In the genomic region with DNA sequence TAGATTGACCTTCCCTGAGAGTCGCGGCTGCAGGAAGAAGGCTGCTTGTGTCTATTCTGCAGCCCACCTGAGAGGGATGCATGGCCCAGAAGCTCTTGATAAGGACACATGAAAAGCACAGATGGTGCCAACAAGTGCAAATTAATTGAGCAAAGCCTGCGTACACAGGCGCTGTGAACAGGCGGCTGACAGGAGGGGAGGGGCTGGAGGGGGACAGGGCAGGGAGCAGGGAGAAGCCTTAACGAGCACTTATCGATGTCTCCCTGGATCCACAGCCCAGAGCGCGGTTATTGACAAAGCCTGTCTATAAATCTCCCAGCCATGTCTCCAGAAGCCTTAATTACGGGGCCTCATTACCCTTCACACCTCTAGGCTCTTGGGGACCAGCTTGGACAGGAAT, we compare ENCODE assay signal across 16 mouse cellular contexts. TPM values are rescaled to one million over a fixed set of nuclear protein-coding genes. Genes with fewer than 3 reads are reported as not detected.
DNase-seq lines count a peak whose midpoint lies in the region; ATAC-seq and TF ChIP-seq lines count a peak whose summit lies in the region.
"Had no signal": no experiment of that assay in that cellular context is flagged by ENCODE, and none has a peak within 500 bp of the region (broad histone marks: within the 10 kb centered on the region; RNA-seq: fewer than 3 reads in every experiment).

No protein-coding gene starts in this region.

- 27% methylated on average over 10 of the region's 10 CpGs for WGBS in hindbrain, embryonic 11.5 days
- 25% methylated on average over 10 of the region's 10 CpGs for WGBS in midbrain, embryonic 12.5 days
- 20% methylated on average over 10 of the region's 10 CpGs for WGBS in kidney, embryonic 15.5 days
- WGBS in heart, embryonic 10.5 days, result 33% methylated on average over 10 of the region's 10 CpGs

- H3K4me3 ChIP-seq in gastrocnemius, adult 2 months, result no peak overlapping the region
- no peak overlapping the region for H3K4me3 ChIP-seq in hindbrain, embryonic 11.5 days (ENCODE audit: low read depth, low read length)
- no peak overlapping the region for H3K4me3 ChIP-seq in midbrain, embryonic 12.5 days
- H3K4me3 ChIP-seq in kidney, embryonic 15.5 days (replicated peaks), result no peak overlapping the region
- H3K4me3 ChIP-seq in heart, embryonic 10.5 days, result no peak overlapping the region
- H3K4me3 ChIP-seq: layer of hippocampus, adult 2 months; limb, embryonic 15.5 days had no signal

- no peaks in the 10 kb centered on the region for H3K9me3 ChIP-seq in hindbrain, embryonic 11.5 days (ENCODE audit: control insufficient read depth, low read length)
- H3K9me3 ChIP-seq in midbrain, embryonic 12.5 days, result no peaks in the 10 kb centered on the region
- H3K9me3 ChIP-seq in kidney, embryonic 15.5 days (replicated peaks), result no peaks in the 10 kb centered on the region
- no peaks in the 10 kb centered on the region for H3K9me3 ChIP-seq in heart, embryonic 10.5 days
- H3K9me3 ChIP-seq: G1E; limb, embryonic 15.5 days had no signal

- intact Hi-C loops in gastrocnemius, adult 2 months (cut with DNase I), result no loop called here

- peaks cover 50% of the 10 kb centered on the region for H3K4me1 ChIP-seq in hindbrain, embryonic 11.5 days (replicated peaks; ENCODE audit: control insufficient read depth, insufficient read depth, low read length)
- H3K4me1 ChIP-seq in midbrain, embryonic 12.5 days, result peaks cover 99% of the 10 kb centered on the region
- H3K4me1 ChIP-seq in kidney, embryonic 15.5 days, result peaks cover 54% of the 10 kb centered on the region
- peaks cover 77% of the 10 kb centered on the region for H3K4me1 ChIP-seq in heart, embryonic 10.5 days

- DNase-seq in gastrocnemius, adult 2 months, result no peak
- DNase-seq in gastrocnemius, postnatal 4 days (ENCODE audit: low spot score in 2 of 2), result no peak
- peak; percentile 48 for DNase-seq in hindbrain, embryonic 11.5 days (ENCODE audit: low spot score)
- peak; percentile 48 for DNase-seq in retina, embryonic 14.5 days (ENCODE audit: low spot score)
- no peak for DNase-seq in heart, embryonic 10.5 days (ENCODE audit: low spot score)
- no peak for DNase-seq in heart, postnatal 4 days
- DNase-seq: cerebellum, adult 9-10 months; gastrocnemius, postnatal 10 days; thymus, adult 18-20 months had no signal

- 0 out of 2 replicates have a peak overlapping the region, but pooled peaks have one; percentile 11 for H3K9ac ChIP-seq in hindbrain, embryonic 11.5 days (ENCODE audit: low read depth, low read length)
- H3K9ac ChIP-seq in midbrain, embryonic 12.5 days (replicated peaks), result no peak overlapping the region
- no peak overlapping the region for H3K9ac ChIP-seq in kidney, embryonic 15.5 days
- H3K9ac ChIP-seq: limb, embryonic 15.5 days had no signal

- ATAC-seq in hindbrain, embryonic 11.5 days (ENCODE audit: low FRiP score), result peak; percentile 61
- peak; percentile 46; the same call in 1 of the 2 replicates for ATAC-seq in midbrain, embryonic 12.5 days (ENCODE audit: low FRiP score, low read depth)
- ATAC-seq in kidney, embryonic 15.5 days (replicated peaks; ENCODE audit: low FRiP score), result no peak
- ATAC-seq: lung, postnatal 0 days had no signal

- H3K4me2 ChIP-seq in hindbrain, embryonic 11.5 days (replicated peaks; ENCODE audit: low read depth, low read length), result no peak overlapping the region
- no peak overlapping the region for H3K4me2 ChIP-seq in midbrain, embryonic 12.5 days (replicated peaks)
- H3K4me2 ChIP-seq in kidney, embryonic 15.5 days, result no peak overlapping the region
- H3K4me2 ChIP-seq: limb, embryonic 15.5 days had no signal

- H3K36me3 ChIP-seq in hindbrain, embryonic 11.5 days (ENCODE audit: control insufficient read depth, insufficient read depth, low read length), result no peaks in the 10 kb centered on the region
- no peaks in the 10 kb centered on the region for H3K36me3 ChIP-seq in midbrain, embryonic 12.5 days
- H3K36me3 ChIP-seq in kidney, embryonic 15.5 days, result no peaks in the 10 kb centered on the region
- no peaks in the 10 kb centered on the region for H3K36me3 ChIP-seq in heart, embryonic 10.5 days
- H3K36me3 ChIP-seq: G1E; limb, embryonic 15.5 days had no signal

- no peaks in the 10 kb centered on the region; the same call in 1 of the 2 replicates for H3K27me3 ChIP-seq in hindbrain, embryonic 11.5 days (ENCODE audit: control insufficient read depth, insufficient read depth, low read length)
- H3K27me3 ChIP-seq in midbrain, embryonic 12.5 days, result peaks cover 33% of the 10 kb centered on the region
- 0 out of 2 replicates have a peak, but pooled peaks cover 5% of the 10 kb centered on the region for H3K27me3 ChIP-seq in kidney, embryonic 15.5 days
- peaks cover 43% of the 10 kb centered on the region for H3K27me3 ChIP-seq in heart, embryonic 10.5 days (ENCODE audit: insufficient read depth, poor library complexity, severe bottlenecking)

- no peak for TF ChIP-seq CTCF in gastrocnemius, adult 2 months (IDR thresholded peaks at IDR 0.05)

- H3K27ac ChIP-seq in gastrocnemius, adult 2 months, result peak overlapping the region; percentile 28
- peak overlapping the region; percentile 62 for H3K27ac ChIP-seq in hindbrain, embryonic 11.5 days (ENCODE audit: low read depth, low read length)
- H3K27ac ChIP-seq in midbrain, embryonic 12.5 days (replicated peaks), result peak overlapping the region; percentile 81
- no peak overlapping the region for H3K27ac ChIP-seq in kidney, embryonic 15.5 days
- H3K27ac ChIP-seq in heart, embryonic 10.5 days, result no peak overlapping the region
- H3K27ac ChIP-seq: layer of hippocampus, adult 2 months; limb, embryonic 15.5 days had no signal

RNA-seq across cellular contexts. Expression of a gene that starts 18.8 kb away (rescaled TPM):
- total RNA-seq in gastrocnemius, adult 2 months (2021), result under 1 TPM; 0.13 to 0.31 TPM
- 1 to 10 TPM in 1 of 2 experiments, under 1 TPM in 1; 0.74 to 1.1 TPM for total RNA-seq in gastrocnemius, postnatal 4 days (2021)
- 8.2 and 12.7 TPM in 2 replicates for polyA plus RNA-seq in hindbrain, embryonic 11.5 days (2014; fragmentation: Nextera tagmentation; extraction: Ambion mirVana)
- 8.6 and 9.1 TPM in 2 replicates for polyA plus RNA-seq in midbrain, embryonic 12.5 days (2016; fragmentation: Nextera tagmentation; extraction: Ambion mirVana)
- 28.0 and 29.7 TPM in 2 replicates for polyA plus RNA-seq in kidney, embryonic 15.5 days (2015; fragmentation: Nextera tagmentation; extraction: Ambion mirVana)
- 2.7 and 16.3 TPM in 2 replicates for polyA plus RNA-seq in heart, embryonic 10.5 days (2016; fragmentation: Nextera tagmentation; extraction: Ambion mirVana)
- total RNA-seq in heart, postnatal 4 days (2021), result under 1 TPM; 0.11 to 0.26 TPM
- total RNA-seq: monocyte, adult 5-6 weeks had no signal
- polyA plus RNA-seq: G1E had no signal

RNA-seq across cellular contexts. Expression of a gene that starts 38.6 kb away (rescaled TPM):
- total RNA-seq in gastrocnemius, adult 2 months (2021), result under 1 TPM in 1 of 2 experiments, not detected in 1; 0.10 TPM
- total RNA-seq in gastrocnemius, postnatal 4 days (2021), result 1 to 10 TPM; 5.4 TPM
- polyA plus RNA-seq in hindbrain, embryonic 11.5 days (2014; fragmentation: Nextera tagmentation; extraction: Ambion mirVana), result not detected in 2 replicates
- polyA plus RNA-seq in midbrain, embryonic 12.5 days (2016; fragmentation: Nextera tagmentation; extraction: Ambion mirVana), result 0.42 TPM in 1 of 2 replicates, not detected in the other
- polyA plus RNA-seq in kidney, embryonic 15.5 days (2015; fragmentation: Nextera tagmentation; extraction: Ambion mirVana), result 15.7 and 46.0 TPM in 2 replicates
- 0.10 TPM in 1 of 2 replicates, not detected in the other for polyA plus RNA-seq in heart, embryonic 10.5 days (2016; fragmentation: Nextera tagmentation; extraction: Ambion mirVana)
- under 1 TPM; 0.45 to 0.69 TPM for total RNA-seq in heart, postnatal 4 days (2021)

Comparison
In these comparisons a context has a peak if more than half of its experiments do, and no peak if none do; other contexts are left out.
1. DNase-seq: peak in hindbrain, embryonic 11.5 days (single experiment) and retina, embryonic 14.5 days (single experiment); none in gastrocnemius, adult 2 months (single experiment), gastrocnemius, postnatal 4 days (0 of 2), heart, embryonic 10.5 days (single experiment) and heart, postnatal 4 days (single experiment).
2. H3K27ac ChIP-seq: peak in gastrocnemius, adult 2 months (single experiment), hindbrain, embryonic 11.5 days (single experiment) and midbrain, embryonic 12.5 days (single experiment); none in kidney, embryonic 15.5 days (single experiment) and heart, embryonic 10.5 days (single experiment).
3. RNA of a gene that starts 38.6 kb away (polyA plus RNA-seq): 15.7 to 46.0 TPM in kidney, embryonic 15.5 days; 0.42 TPM in midbrain, embryonic 12.5 days, not detected in hindbrain, embryonic 11.5 days and 0.10 TPM in heart, embryonic 10.5 days; every median in the first group is over 10 times any median in the second.